ENCODE assay signal across 18 mouse cellular contexts in the genomic region with DNA sequence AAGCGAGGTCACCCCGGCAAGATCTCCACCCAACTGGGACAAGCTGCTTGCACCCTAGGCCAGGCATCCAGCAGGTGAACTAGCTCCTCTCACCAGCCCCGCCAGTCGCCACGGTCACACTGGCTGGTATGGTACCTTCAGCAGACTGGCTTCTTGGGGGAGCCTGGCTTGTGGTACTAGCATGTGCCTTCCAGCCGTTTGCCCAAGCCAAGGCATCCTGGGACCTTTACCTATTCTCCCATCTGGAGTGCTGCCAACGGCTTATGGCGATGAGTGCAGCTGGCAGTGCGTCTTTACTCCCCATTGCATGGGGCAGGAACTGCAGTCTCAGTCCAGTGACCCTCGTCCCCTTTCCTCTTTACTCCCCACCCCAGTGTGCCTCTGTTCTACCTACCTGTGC.
DNase-seq lines count a peak whose midpoint lies in the region; ATAC-seq lines count a peak whose summit lies in the region.
"Had no signal": no experiment of that assay in that cellular context is flagged by ENCODE, and none has a peak within 500 bp of the region (broad histone marks: within the 10 kb centered on the region; RNA-seq: fewer than 3 reads in every experiment).

No protein-coding gene starts in this region.

- 74% methylated on average over 10 of the region's 10 CpGs for WGBS in heart, embryonic 10.5 days
- WGBS in kidney, embryonic 15.5 days: 65% methylated on average over 10 of the region's 10 CpGs

- H3K27me3 ChIP-seq in heart, embryonic 10.5 days (ENCODE audit: insufficient read depth, poor library complexity, severe bottlenecking): 0 out of 2 replicates have a peak, but pooled peaks cover 5% of the 10 kb centered on the region
- H3K27me3 ChIP-seq in kidney, embryonic 15.5 days: no peaks in the 10 kb centered on the region
- H3K27me3 ChIP-seq: embryonic facial prominence, embryonic 15.5 days; liver, embryonic 12.5 days had no signal

- H3K27ac ChIP-seq in heart, embryonic 10.5 days: 0 out of 2 replicates have a peak overlapping the region, but pooled peaks have one; percentile 0
- 0 out of 2 replicates have a peak overlapping the region, but pooled peaks have one; percentile 9 for H3K27ac ChIP-seq in kidney, embryonic 15.5 days
- H3K27ac ChIP-seq: embryonic facial prominence, embryonic 15.5 days; forebrain, embryonic 10.5 days; liver, embryonic 12.5 days; midbrain, embryonic 12.5 days had no signal

- peaks cover 57% of the 10 kb centered on the region for H3K4me1 ChIP-seq in heart, embryonic 10.5 days
- H3K4me1 ChIP-seq in kidney, embryonic 15.5 days: peaks cover 28% of the 10 kb centered on the region

- no peaks in the 10 kb centered on the region for H3K9me3 ChIP-seq in heart, embryonic 10.5 days
- H3K9me3 ChIP-seq in kidney, embryonic 15.5 days (replicated peaks): no peaks in the 10 kb centered on the region
- H3K9me3 ChIP-seq: embryonic facial prominence, embryonic 15.5 days; forebrain, embryonic 10.5 days; liver, embryonic 12.5 days; midbrain, embryonic 12.5 days had no signal

- ATAC-seq in kidney, embryonic 15.5 days (replicated peaks; ENCODE audit: low FRiP score): peak; percentile 43
- ATAC-seq: liver, embryonic 12.5 days had no signal

- H3K36me3 ChIP-seq in heart, embryonic 10.5 days: no peaks in the 10 kb centered on the region
- no peaks in the 10 kb centered on the region for H3K36me3 ChIP-seq in kidney, embryonic 15.5 days
- H3K36me3 ChIP-seq: embryonic facial prominence, embryonic 15.5 days; forebrain, embryonic 10.5 days; liver, embryonic 12.5 days; midbrain, embryonic 12.5 days had no signal

- no peak for DNase-seq in heart, embryonic 10.5 days (ENCODE audit: low spot score)
- DNase-seq in heart, postnatal 14 days: no peak
- DNase-seq in kidney, postnatal 10 days: no peak
- DNase-seq in 3134 (ENCODE audit: extremely low read depth, insufficient read length, low spot score) (peak; percentile 28), adipocyte (ENCODE audit: low spot score) (peak; percentile 59)
- DNase-seq in cerebellum, adult 9-11 months: no peak
- DNase-seq in left cerebral cortex, postnatal 10 days (ENCODE audit: extremely low spot score in 1 of 2, low spot score in 2 of 2): no peak
- DNase-seq: cerebellum, adult 9-10 months; gastrocnemius, postnatal 10 days; kidney, adult 18-20 months; lung, embryonic 14.5 days; right cerebral cortex, adult 18-20 months; thymus, postnatal 14 days had no signal

- intact Hi-C loops in heart, postnatal 14 days (cut with DNase I): no loop called here
- intact Hi-C loops in left cerebral cortex, postnatal 10 days (cut with DNase I): no loop called here

- no peak overlapping the region for H3K4me2 ChIP-seq in kidney, embryonic 15.5 days
- H3K4me2 ChIP-seq: embryonic facial prominence, embryonic 15.5 days; liver, embryonic 12.5 days; lung, embryonic 14.5 days; midbrain, embryonic 12.5 days had no signal

- no peak overlapping the region for H3K9ac ChIP-seq in kidney, embryonic 15.5 days
- H3K9ac ChIP-seq: embryonic facial prominence, embryonic 15.5 days; liver, embryonic 12.5 days; lung, embryonic 14.5 days; midbrain, embryonic 12.5 days had no signal

- H3K4me3 ChIP-seq in heart, embryonic 10.5 days: no peak overlapping the region
- no peak overlapping the region for H3K4me3 ChIP-seq in kidney, embryonic 15.5 days (replicated peaks)
- H3K4me3 ChIP-seq: embryonic facial prominence, embryonic 15.5 days; forebrain, embryonic 10.5 days; liver, embryonic 12.5 days; midbrain, embryonic 12.5 days had no signal

Comparison
In these comparisons a context has a peak if more than half of its experiments do, and no peak if none do; other contexts are left out.
1. DNase-seq: peak in 3134 (single experiment) and adipocyte (single experiment); none in heart, embryonic 10.5 days (single experiment), heart, postnatal 14 days (0 of 2), kidney, postnatal 10 days (single experiment), cerebellum, adult 9-11 months (single experiment) and left cerebral cortex, postnatal 10 days (0 of 2).